Comparison of ENCODE assay signal across 23 mouse cellular contexts in the genomic region with DNA sequence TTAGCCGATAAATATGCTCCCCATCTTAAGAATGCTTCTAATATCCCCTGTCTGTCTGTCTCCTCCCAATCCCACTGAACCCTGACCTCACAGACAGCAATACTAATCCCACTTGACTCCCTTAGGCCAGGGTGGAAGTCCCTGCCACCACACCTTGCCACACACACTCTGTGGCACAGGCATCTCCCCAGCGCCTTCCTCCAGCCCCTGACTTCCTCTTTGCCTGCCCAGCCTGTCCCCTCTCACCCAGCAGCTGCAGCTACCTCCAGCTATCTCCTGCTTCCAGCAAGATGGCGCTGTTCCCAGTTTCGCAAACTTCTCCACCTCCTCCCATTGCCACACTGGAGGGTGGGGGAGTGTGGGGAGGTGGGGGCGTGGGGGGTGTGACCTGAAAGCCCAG. TPM values are rescaled to one million over a fixed set of nuclear protein-coding genes. Genes with fewer than 3 reads are reported as not detected.
DNase-seq lines count a peak whose midpoint lies in the region; ATAC-seq and TF ChIP-seq lines count a peak whose summit lies in the region.
"Had no signal": no experiment of that assay in that cellular context is flagged by ENCODE, and none has a peak within 500 bp of the region (broad histone marks: within the 10 kb centered on the region; RNA-seq: fewer than 3 reads in every experiment).

No protein-coding gene starts in this region.

- H3K4me2 ChIP-seq in heart, embryonic 11.5 days: no peak overlapping the region
- H3K4me2 ChIP-seq: embryonic facial prominence, embryonic 12.5 days; liver, embryonic 15.5 days; midbrain, embryonic 13.5 days had no signal

- peaks cover 4% of the 10 kb centered on the region; the same call in 1 of the 2 replicates for H3K27me3 ChIP-seq in heart, embryonic 11.5 days (ENCODE audit: control insufficient read depth, insufficient read depth, low read length)
- H3K27me3 ChIP-seq: embryonic facial prominence, embryonic 12.5 days; liver, embryonic 15.5 days; midbrain, embryonic 13.5 days had no signal

- no peaks in the 10 kb centered on the region for H3K36me3 ChIP-seq in heart, embryonic 11.5 days (ENCODE audit: control insufficient read depth, insufficient read depth, low read length)
- H3K36me3 ChIP-seq: embryonic facial prominence, embryonic 12.5 days; liver, embryonic 15.5 days; midbrain, embryonic 13.5 days had no signal

- ATAC-seq in megakaryocyte, adult 5-6 weeks (ENCODE audit: poor library complexity, severe bottlenecking): peak; percentile 96
- no peak for ATAC-seq in heart, embryonic 11.5 days (replicated peaks; ENCODE audit: insufficient number of reproducible peaks, low FRiP score, low TSS enrichment)
- ATAC-seq: midbrain, embryonic 13.5 days; Patski had no signal

- H3K4me1 ChIP-seq in heart, embryonic 11.5 days (ENCODE audit: control insufficient read depth, insufficient read depth, low read length): no peaks in the 10 kb centered on the region
- H3K4me1 ChIP-seq: embryonic facial prominence, embryonic 12.5 days; midbrain, embryonic 13.5 days had no signal

- intact Hi-C loops in gastrocnemius, adult 2 months (cut with DNase I): no loop called here

- H3K9ac ChIP-seq in heart, embryonic 11.5 days (ENCODE audit: low read depth, low read length): no peak overlapping the region
- H3K9ac ChIP-seq: embryonic facial prominence, embryonic 12.5 days; liver, embryonic 15.5 days; midbrain, embryonic 13.5 days had no signal

- DNase-seq in layer of hippocampus, adult 2 months (ENCODE audit: low spot score in 2 of 2): no peak
- DNase-seq in layer of hippocampus, adult 18-20 months (ENCODE audit: low spot score in 2 of 2): no peak
- DNase-seq in A20 (ENCODE audit: low read depth, low spot score): peak; percentile 37
- peak; percentile 40 for DNase-seq in adipocyte (ENCODE audit: low spot score)
- DNase-seq in gastrocnemius, adult 2 months: no peak
- DNase-seq in urinary bladder, postnatal 14 days (ENCODE audit: low spot score): no peak
- DNase-seq: adrenal gland, adult 8-10 months; cerebellum, postnatal 25 days; heart, adult 11 months; kidney, adult 9 months; layer of hippocampus, adult 9-11 months; spleen, adult 18-20 months; thymus, postnatal 36 days had no signal

- no peak overlapping the region for H3K27ac ChIP-seq in layer of hippocampus, adult 2 months
- H3K27ac ChIP-seq in gastrocnemius, adult 2 months: no peak overlapping the region
- no peak overlapping the region for H3K27ac ChIP-seq in heart, embryonic 11.5 days (ENCODE audit: low read depth, low read length)
- H3K27ac ChIP-seq: embryonic facial prominence, embryonic 12.5 days; liver, embryonic 15.5 days; midbrain, embryonic 13.5 days had no signal

- 42% methylated on average over 5 of the region's 5 CpGs for WGBS in heart, embryonic 11.5 days (ENCODE audit: insufficient replicate concordance)

- TF ChIP-seq CTCF in layer of hippocampus, adult 2 months (conservative IDR thresholded peaks at IDR 0.05): 0 out of 2 replicates have a peak, but pooled peaks have one; percentile 14
- TF ChIP-seq CTCF in gastrocnemius, adult 2 months (IDR thresholded peaks at IDR 0.05): no peak

- H3K4me3 ChIP-seq in layer of hippocampus, adult 2 months: no peak overlapping the region
- no peak overlapping the region for H3K4me3 ChIP-seq in gastrocnemius, adult 2 months
- no peak overlapping the region for H3K4me3 ChIP-seq in heart, embryonic 11.5 days (ENCODE audit: low read depth, low read length)
- H3K4me3 ChIP-seq: embryonic facial prominence, embryonic 12.5 days; liver, embryonic 15.5 days; midbrain, embryonic 13.5 days had no signal

- no peaks in the 10 kb centered on the region for H3K9me3 ChIP-seq in heart, embryonic 11.5 days (replicated peaks; ENCODE audit: control insufficient read depth, low read length)
- H3K9me3 ChIP-seq: embryonic facial prominence, embryonic 12.5 days; liver, embryonic 15.5 days; midbrain, embryonic 13.5 days had no signal

RNA-seq across cellular contexts. Expression of a gene that starts 3.9 kb away (rescaled TPM):
- total RNA-seq in layer of hippocampus, adult 2 months (2021): not detected
- total RNA-seq in layer of hippocampus, adult 18-20 months (2021): not detected
- not detected in 2 replicates for total RNA-seq in megakaryocyte, adult 5-6 weeks (2015)
- not detected in 2 replicates for total RNA-seq in megakaryocyte, adult 5-6 weeks (2017)
- under 1 TPM in 1 of 2 experiments, not detected in 1; 0.14 TPM for total RNA-seq in gastrocnemius, adult 2 months (2021)
- not detected in 2 replicates for polyA plus RNA-seq in heart, embryonic 11.5 days (2014; fragmentation: Nextera tagmentation; extraction: Ambion mirVana)
- total RNA-seq: left cerebral cortex, postnatal 14 days had no signal
- polyA plus RNA-seq: embryonic facial prominence, embryonic 12.5 days; frontal cortex, adult 2 months; heart, postnatal 0 days; liver, embryonic 15.5 days; midbrain, embryonic 13.5 days; neural tube, embryonic 11.5 days; Patski had no signal

RNA-seq across cellular contexts. Expression of a gene that starts 21.3 kb away (rescaled TPM):
- 100 to 1,000 TPM; 315 to 350 TPM for total RNA-seq in layer of hippocampus, adult 2 months (2021)
- 100 to 1,000 TPM; 350 to 353 TPM for total RNA-seq in layer of hippocampus, adult 18-20 months (2021)
- not detected in 2 replicates for total RNA-seq in megakaryocyte, adult 5-6 weeks (2015)
- not detected in 2 replicates for total RNA-seq in megakaryocyte, adult 5-6 weeks (2017)
- not detected for total RNA-seq in gastrocnemius, adult 2 months (2021)
- 0.49 and 0.87 TPM in 2 replicates for polyA plus RNA-seq in heart, embryonic 11.5 days (2014; fragmentation: Nextera tagmentation; extraction: Ambion mirVana)

RNA-seq across cellular contexts. Expression of a gene that starts 40.8 kb away (rescaled TPM):
- total RNA-seq in layer of hippocampus, adult 2 months (2021): 1 to 10 TPM; 7.3 to 8.1 TPM
- total RNA-seq in layer of hippocampus, adult 18-20 months (2021): 1 to 10 TPM; 6.4 to 7.4 TPM
- not detected in 2 replicates for total RNA-seq in megakaryocyte, adult 5-6 weeks (2015)
- not detected in 2 replicates for total RNA-seq in megakaryocyte, adult 5-6 weeks (2017)
- total RNA-seq in gastrocnemius, adult 2 months (2021): 10 to 100 TPM in 1 of 2 experiments, 1 to 10 TPM in 1; 1.8 to 18.9 TPM
- 0.34 and 0.97 TPM in 2 replicates for polyA plus RNA-seq in heart, embryonic 11.5 days (2014; fragmentation: Nextera tagmentation; extraction: Ambion mirVana)

Comparison
In these comparisons a context has a peak if more than half of its experiments do, and no peak if none do; other contexts are left out.
1. DNase-seq: peak in A20 (single experiment) and adipocyte (single experiment); none in layer of hippocampus, adult 2 months (0 of 2), layer of hippocampus, adult 18-20 months (0 of 2), gastrocnemius, adult 2 months (single experiment) and urinary bladder, postnatal 14 days (single experiment).
2. RNA of a gene that starts 21.3 kb away (total RNA-seq): 350 to 353 TPM in layer of hippocampus, adult 18-20 months and 315 to 350 TPM in layer of hippocampus, adult 2 months; not detected in megakaryocyte, adult 5-6 weeks and not detected in gastrocnemius, adult 2 months; every median in the first group is over 100 times any median in the second.